Mouse (Mus musculus) small intestine, adult 2 months (tissue): ENCODE results near the gene Tubb5. TPM values are rescaled to one million over a fixed set of nuclear protein-coding genes. Genes with fewer than 3 reads are reported as not detected.

Source experiments
- H3K27ac ChIP-seq: fragments of 200-500 bp; 2 replicates; pipeline ENCODE4 v1.5.1; 2012; ENCODE audit warnings: low read depth, low read length, control low read depth, inconsistent platforms; ENCODE audit not compliant: insufficient read depth
- H3K27me3 ChIP-seq: fragments of 200-500 bp; 2 replicates; pipeline ENCODE4 v1.6.1; 2012; ENCODE audit warnings: mild to moderate bottlenecking, moderate library complexity, low read length, inconsistent platforms; ENCODE audit not compliant: control insufficient read depth, insufficient read depth
- H3K36me3 ChIP-seq: fragments of 200-500 bp; 2 replicates; pipeline ENCODE4 v1.6.1; 2012; ENCODE audit warnings: mild to moderate bottlenecking, low read length, control low read depth, inconsistent platforms; ENCODE audit not compliant: control insufficient read depth, insufficient read depth
- H3K4me1 ChIP-seq: fragments of 200-500 bp; 2 replicates; pipeline ENCODE4 v1.6.1; 2012; ENCODE audit warnings: low read length, inconsistent platforms, mixed read lengths; ENCODE audit not compliant: control insufficient read depth, insufficient read depth, insufficient read length
- H3K4me3 ChIP-seq: fragments of 200-500 bp; 2 replicates; pipeline ENCODE4 v1.5.1; 2012; ENCODE audit warnings: low read depth, mild to moderate bottlenecking, control low read depth, inconsistent platforms, low read length, moderate library complexity
- CTCF ChIP-seq: fragments of 200-500 bp; IDR thresholded peaks from 2 replicates; pipeline ENCODE4 v1.5.1; 2012; ENCODE audit warnings: low read depth, mild to moderate bottlenecking, control low read depth, inconsistent platforms, low read length, moderate library complexity, mixed read lengths; ENCODE audit not compliant: insufficient replicate concordance, insufficient read length; ENCODE audit errors: extremely low read depth
- POLR2A ChIP-seq: fragments of 200-500 bp; IDR thresholded peaks from 2 replicates; pipeline ENCODE4 v1.6.1; 2012; ENCODE audit warnings: low read depth, mild to moderate bottlenecking, control low read depth, inconsistent platforms, low read length, moderate library complexity
- WGBS: fragments of 180-500 bp; shearing (Covaris S2); methylation state at CpG from one replicate; pipeline ENCODE4 v1.1.7; 2018; 5-methylcytosine and 5-hydroxymethylcytosine counted together
- polyA plus RNA-seq: library from polyadenylated mRNA; depleted of rRNA; stranded (reverse); fragments of >200 nt; gene quantifications from 2 replicates; pipeline ENCODE4 v1.2.3, GENCODE M21; 2012; rRNA removed

Tubb5 gene
- polyA plus RNA-seq, 1 experiment = 157 TPM

DNA sequence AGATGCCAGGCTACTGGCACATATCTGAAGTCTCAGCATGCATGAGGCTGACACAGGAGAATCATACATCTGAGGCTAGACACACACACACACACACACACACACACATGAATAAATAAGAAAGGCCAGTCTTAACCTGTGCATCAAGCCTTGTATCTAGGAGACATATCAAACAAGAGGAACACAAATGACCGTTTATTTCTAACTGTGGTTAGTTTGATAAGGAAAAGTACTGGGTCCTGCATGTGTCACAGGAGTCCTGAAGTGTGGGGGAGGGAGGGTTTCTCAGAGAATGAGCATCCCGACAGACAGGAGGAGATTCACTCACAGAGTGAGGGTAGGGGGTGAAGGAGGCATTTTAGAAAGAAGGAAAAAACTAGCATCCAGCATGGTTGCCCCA lies 43.0 kb downstream of the Tubb5 start:
- no peak for TF ChIP-seq POLR2A
- no peak for TF ChIP-seq CTCF
- H3K4me3 ChIP-seq = no peak overlapping the region

DNA sequence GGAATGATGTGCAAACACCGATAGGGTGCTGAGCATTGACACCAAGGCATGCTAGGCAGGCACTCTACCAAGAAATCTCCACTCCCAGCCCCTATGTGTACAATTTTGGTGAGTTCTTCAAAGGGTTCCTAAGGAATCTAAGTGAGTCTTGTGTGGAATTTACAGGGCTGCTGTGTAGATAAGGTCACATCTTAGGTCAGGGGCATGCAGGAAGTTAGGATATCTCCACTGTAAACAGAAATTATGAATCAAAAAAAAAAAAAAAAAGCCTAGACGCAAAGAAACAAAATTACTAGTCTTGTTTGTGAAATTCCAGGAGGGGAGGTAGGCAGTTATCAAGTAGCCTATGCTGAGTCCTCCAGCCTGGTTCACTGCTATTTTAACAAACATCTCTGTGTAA lies 45.3 kb downstream of the Tubb5 start:
- WGBS = 48% methylated on average over 2 of the region's 2 CpGs
- no peak for TF ChIP-seq POLR2A
- TF ChIP-seq CTCF = no peak
- no peak overlapping the region for H3K4me3 ChIP-seq

More for the DNA sequence above, 43.0 kb downstream of the Tubb5 start:
- H3K4me1 ChIP-seq = no peaks in the 10 kb centered on the region
- H3K27me3 ChIP-seq = no peaks in the 10 kb centered on the region
- H3K27ac ChIP-seq = no peak overlapping the region
- 28% methylated on average over 2 of the region's 2 CpGs for WGBS
- H3K36me3 ChIP-seq = no peaks in the 10 kb centered on the region

DNA sequence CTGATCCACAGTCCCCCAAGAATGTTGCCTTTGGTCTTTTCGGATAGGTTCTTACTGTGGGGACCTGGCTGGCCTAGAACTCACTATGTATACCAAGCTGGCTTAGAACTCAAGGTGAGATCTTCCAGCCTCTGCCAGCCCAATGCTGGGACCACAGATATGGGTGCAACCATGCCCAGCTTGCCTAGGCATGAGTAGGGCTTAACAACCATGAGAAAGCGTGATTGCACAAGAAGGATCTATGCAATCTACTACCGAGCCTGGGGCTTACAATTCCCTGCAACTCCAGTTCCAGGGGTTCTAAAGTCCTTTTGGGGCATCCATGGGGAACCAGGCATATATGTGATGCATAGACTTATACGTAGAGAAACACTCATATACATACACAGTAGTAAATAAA lies 47.2 kb downstream of the Tubb5 start:
- Histone ChIP-seq H3K27ac (no peak overlapping the region), H3K36me3 (no peaks in the 10 kb centered on the region)
- 83% methylated on average over 4 of the region's 4 CpGs for WGBS

More for the DNA sequence above, 45.3 kb downstream of the Tubb5 start:
- H3K4me1 ChIP-seq = no peaks in the 10 kb centered on the region
- H3K36me3 ChIP-seq = no peaks in the 10 kb centered on the region
- H3K27me3 ChIP-seq = no peaks in the 10 kb centered on the region
- H3K27ac ChIP-seq = no peak overlapping the region

GRCm38 (mm10) chr17:35788025-35788424 lies 50.1 kb downstream of the Tubb5 start:
- TF ChIP-seq POLR2A (no peak), CTCF (no peak)
- Histone ChIP-seq H3K27me3 (no peaks in the 10 kb centered on the region), H3K27ac (no peak overlapping the region), H3K4me1 (no peaks in the 10 kb centered on the region), H3K4me3 (no peak overlapping the region), H3K36me3 (no peaks in the 10 kb centered on the region)
- WGBS = 69% methylated on average over 3 of the region's 3 CpGs

More for the DNA sequence above, 47.2 kb downstream of the Tubb5 start:
- Histone ChIP-seq H3K4me1 (no peaks in the 10 kb centered on the region), H3K27me3 (no peaks in the 10 kb centered on the region), H3K4me3 (no peak overlapping the region)
- TF ChIP-seq CTCF (no peak), POLR2A (no peak)

- no peaks in the 10 kb centered on the region for H3K4me1 ChIP-seq
- no peaks in the 10 kb centered on the region for H3K27me3 ChIP-seq
- no peak for TF ChIP-seq POLR2A
- TF ChIP-seq CTCF = no peak
- H3K4me3 ChIP-seq = no peak overlapping the region
- H3K27ac ChIP-seq = no peak overlapping the region
- no peaks in the 10 kb centered on the region for H3K36me3 ChIP-seq
Observed at GRCm38 (mm10) chr17:35787493-35787892, 50.6 kb downstream of the Tubb5 start.

GRCm38 (mm10) chr17:35785140-35785539 lies 53.0 kb downstream of the Tubb5 start:
- Histone ChIP-seq H3K4me1 (no peaks in the 10 kb centered on the region), H3K27ac (no peak overlapping the region), H3K27me3 (no peaks in the 10 kb centered on the region), H3K4me3 (no peak overlapping the region), H3K36me3 (no peaks in the 10 kb centered on the region)
- 74% methylated on average over 4 of the region's 4 CpGs for WGBS
- no peak for TF ChIP-seq CTCF
- no peak for TF ChIP-seq POLR2A

- H3K27me3 ChIP-seq = no peaks in the 10 kb centered on the region
- H3K4me1 ChIP-seq = peaks cover 2% of the 10 kb centered on the region; the same call in 1 of the 2 replicates
- WGBS = 83% methylated on average over 6 of the region's 6 CpGs
- H3K36me3 ChIP-seq = no peaks in the 10 kb centered on the region
- H3K4me3 ChIP-seq = no peak overlapping the region
- H3K27ac ChIP-seq = no peak overlapping the region
- TF ChIP-seq POLR2A (no peak), CTCF (no peak)
Observed at GRCm38 (mm10) chr17:35783944-35784343, 54.2 kb downstream of the Tubb5 start.

Other genes with a start within 250 kb of the Tubb5 start
- not detected in 2 replicates for gene Sfta2, start 236.8 kb downstream of the Tubb5 start, polyA plus RNA-seq
- not detected in 2 replicates for gene Gm9573, start 211.7 kb downstream of the Tubb5 start, polyA plus RNA-seq
- gene Mucl3, start 194.6 kb downstream of the Tubb5 start, polyA plus RNA-seq = 0.23 and 85.7 TPM in 2 replicates
- 18.2 and 26.5 TPM in 2 replicates for gene Vars2, start 170.7 kb downstream of the Tubb5 start, polyA plus RNA-seq
- 11.0 and 17.2 TPM in 2 replicates for gene Gtf2h4, start 164.6 kb downstream of the Tubb5 start, polyA plus RNA-seq
- 51.9 and 76.9 TPM in 2 replicates for gene Ddr1, start 133.7 kb downstream of the Tubb5 start, polyA plus RNA-seq
- 6.1 and 8.6 TPM in 2 replicates for gene Ier3, start 16.6 kb downstream of the Tubb5 start, polyA plus RNA-seq
- gene Flot1, start 15.1 kb downstream of the Tubb5 start, polyA plus RNA-seq = 33.4 and 53.2 TPM in 2 replicates
- gene Mdc1, start 3.2 kb upstream of the Tubb5 start, polyA plus RNA-seq = 1.7 and 3.2 TPM in 2 replicates
- gene Nrm, start 23.0 kb upstream of the Tubb5 start, polyA plus RNA-seq = 9.3 and 15.9 TPM in 2 replicates
- gene Ppp1r18, start 27.3 kb upstream of the Tubb5 start, polyA plus RNA-seq = 16.5 and 22.0 TPM in 2 replicates
- 47.0 and 64.3 TPM in 2 replicates for gene Dhx16, start 41.5 kb upstream of the Tubb5 start, polyA plus RNA-seq
- gene 2310061I04Rik, start 59.1 kb upstream of the Tubb5 start, polyA plus RNA-seq = 82.8 and 142 TPM in 2 replicates
- gene Atat1, start 71.8 kb upstream of the Tubb5 start, polyA plus RNA-seq = 24.7 and 56.1 TPM in 2 replicates
- 49.0 and 63.4 TPM in 2 replicates for gene Mrps18b, start 78.1 kb upstream of the Tubb5 start, polyA plus RNA-seq
- gene Ppp1r10, start 78.1 kb upstream of the Tubb5 start, polyA plus RNA-seq = 15.1 and 33.3 TPM in 2 replicates
- 52.7 and 84.9 TPM in 2 replicates for gene Abcf1, start 131.5 kb upstream of the Tubb5 start, polyA plus RNA-seq
- gene Gnl1, start 141.5 kb upstream of the Tubb5 start, polyA plus RNA-seq = 13.1 and 24.7 TPM in 2 replicates
- gene Prr3, start 141.9 kb upstream of the Tubb5 start, polyA plus RNA-seq = 5.5 and 7.8 TPM in 2 replicates
- gene H2-T24, start 182.3 kb upstream of the Tubb5 start, polyA plus RNA-seq = 0.98 and 5.4 TPM in 2 replicates
- 268 and 784 TPM in 2 replicates for gene H2-T23, start 194.5 kb upstream of the Tubb5 start, polyA plus RNA-seq
- gene H2-T22, start 204.4 kb upstream of the Tubb5 start, polyA plus RNA-seq = 32.0 and 60.5 TPM in 2 replicates
- gene Gm6034, start 204.7 kb upstream of the Tubb5 start, polyA plus RNA-seq = not detected in 2 replicates
- 70.6 and 179 TPM in 2 replicates for gene Gm11127, start 220.1 kb upstream of the Tubb5 start, polyA plus RNA-seq